Mouse (Mus musculus) kidney, embryonic 14.5 days (tissue): Measurements from ENCODE around the gene Nfatc4. TPM values are rescaled to one million over a fixed set of nuclear protein-coding genes. Genes with fewer than 3 reads are reported as not detected.
A peak's percentile ranks its signal among the peaks of the same experiment; 100 is the strongest.

ENCODE experiments used
- ATAC-seq: fragments of 200-750 bp; cut with Nextera tagmentation; 2 replicates; pipeline ENCODE4 v1.8.0; 2017; ENCODE audit warnings: moderate number of reproducible peaks, mild to moderate bottlenecking, moderate TSS enrichment, moderate library complexity; ENCODE audit not compliant: low FRiP score, low TSS enrichment
- H3K27ac ChIP-seq: fragments of 300-500 bp; sonication (generic); 2 replicates; pipeline ENCODE4 v1.5.1; 2014; ENCODE audit warnings: low read depth, mild to moderate bottlenecking, low read length, moderate library complexity, mixed read lengths
- H3K27me3 ChIP-seq: fragments of 300-500 bp; sonication (generic); 2 replicates; pipeline ENCODE4 v1.6.1; 2014; ENCODE audit warnings: mild to moderate bottlenecking, low read length; ENCODE audit not compliant: control insufficient read depth, insufficient read depth
- H3K36me3 ChIP-seq: fragments of 300-500 bp; sonication (generic); 2 replicates; pipeline ENCODE4 v1.6.1; 2014; ENCODE audit warnings: low read length, mixed read lengths; ENCODE audit not compliant: control insufficient read depth, insufficient read depth
- H3K4me1 ChIP-seq: fragments of 300-500 bp; sonication (generic); 2 replicates; pipeline ENCODE4 v1.6.1; 2014; ENCODE audit warnings: low read length, mixed read lengths; ENCODE audit not compliant: control insufficient read depth, insufficient read depth
- H3K4me2 ChIP-seq: fragments of 300-500 bp; sonication (generic); replicated peaks from 2 replicates; pipeline ENCODE4 v1.6.1; 2014; ENCODE audit warnings: low read depth, mild to moderate bottlenecking, low read length
- H3K4me3 ChIP-seq: fragments of 300-500 bp; sonication (generic); 2 replicates; pipeline ENCODE4 v1.5.1; 2014; ENCODE audit warnings: mild to moderate bottlenecking, low read length
- H3K9ac ChIP-seq: fragments of 300-500 bp; sonication (generic); 2 replicates; pipeline ENCODE4 v1.6.1; 2014; ENCODE audit warnings: low read depth, mild to moderate bottlenecking, low read length, moderate library complexity
- H3K9me3 ChIP-seq: fragments of 300-500 bp; sonication (generic); 2 replicates; pipeline ENCODE4 v1.6.1; 2016; ENCODE audit warnings: low read length; ENCODE audit not compliant: control insufficient read depth
- WGBS: fragments of 180-500 bp; shearing (Covaris S2); extraction: QIAGEN DNeasy Blood & Tissue Kit; methylation state at CpG from one replicate; pipeline ENCODE4 v1.1.7; 2014; 5-methylcytosine and 5-hydroxymethylcytosine counted together
- polyA plus RNA-seq: library from polyadenylated mRNA; unstranded; fragments of >200 nt; fragmentation: Nextera tagmentation; extraction: Ambion mirVana; gene quantifications from 2 replicates; pipeline ENCODE4 v1.2.1, GENCODE M21; 2014

Gene Nfatc4
- polyA plus RNA-seq, 1 experiment from 2014 or later, result 33.8 TPM

DNA sequence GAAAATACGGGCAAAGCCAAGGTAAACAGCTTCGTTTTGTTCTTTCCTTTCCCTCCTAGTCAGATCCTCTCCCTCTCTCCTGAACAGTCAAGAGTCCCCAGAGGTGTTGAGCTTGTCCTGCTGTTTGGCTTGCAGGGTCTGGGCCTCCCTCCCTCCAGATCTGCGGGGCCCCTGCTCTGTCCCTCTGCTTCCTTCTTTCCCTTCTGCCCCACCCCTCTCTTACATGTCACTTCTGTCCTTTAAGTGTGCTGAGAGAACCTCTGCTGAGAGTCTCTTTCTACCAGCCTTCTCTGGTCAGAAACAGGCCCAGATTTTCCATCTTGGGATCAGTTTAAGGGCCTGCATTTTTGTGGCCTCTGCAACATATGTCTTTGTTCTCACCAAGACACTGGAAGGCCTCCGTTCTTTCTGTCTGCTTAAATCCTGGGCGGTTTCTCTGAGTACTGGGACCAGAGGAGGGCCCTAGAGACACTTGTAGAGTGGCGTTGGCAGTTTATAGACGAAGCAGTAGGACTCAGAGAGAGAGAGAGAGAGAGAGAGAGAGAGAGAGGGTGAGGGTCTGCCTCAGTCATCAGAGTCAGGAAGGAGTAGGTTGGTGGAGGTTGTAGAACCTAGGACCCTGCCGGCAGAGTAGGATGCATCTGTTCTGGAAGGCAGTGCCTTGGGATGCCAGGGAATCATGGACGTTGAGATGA lies 31.6 kb downstream of the Nfatc4 start:
- peak overlapping the region; percentile 66 for H3K4me3 ChIP-seq
- peak overlapping the region; percentile 97 for H3K27ac ChIP-seq
- WGBS, result under 1% methylated on average over 9 of the region's 9 CpGs
- H3K9me3 ChIP-seq, result no peaks in the 10 kb centered on the region
- 0 out of 2 replicates have a peak, but pooled peaks have one; percentile 6 for ATAC-seq
- H3K36me3 ChIP-seq, result 0 out of 2 replicates have a peak, but pooled peaks cover 3% of the 10 kb centered on the region
- H3K4me2 ChIP-seq, result peak overlapping the region; percentile 73
- no peaks in the 10 kb centered on the region for H3K27me3 ChIP-seq
- peak overlapping the region; percentile 81 for H3K9ac ChIP-seq
- H3K4me1 ChIP-seq, result peaks cover 36% of the 10 kb centered on the region

DNA sequence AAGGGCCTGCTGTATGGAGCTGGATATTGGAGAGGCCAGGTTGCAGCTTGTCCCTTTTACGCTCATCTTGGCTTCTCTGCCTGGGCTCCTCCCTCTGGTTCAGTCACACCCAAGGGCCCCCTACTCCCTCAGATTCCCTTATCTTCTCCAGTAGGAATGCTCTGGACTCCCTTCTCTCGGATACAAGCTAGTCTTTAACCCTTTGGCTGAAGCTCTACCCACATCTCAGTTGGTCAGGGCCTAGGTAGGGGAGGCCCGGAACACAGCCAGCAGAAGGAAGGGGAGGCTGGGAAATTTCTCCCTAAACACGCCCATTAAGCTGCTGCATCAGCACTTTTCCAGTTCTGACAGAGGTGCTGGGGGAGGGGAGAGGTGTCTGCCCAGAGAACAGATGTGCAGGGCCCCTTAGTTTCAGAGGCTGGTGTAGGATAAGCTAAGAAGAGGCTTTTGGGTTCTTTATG lies 32.2 kb downstream of the Nfatc4 start:
- Histone ChIP-seq H3K4me1 (peaks cover 36% of the 10 kb centered on the region), H3K4me2 (peak overlapping the region; percentile 73), H3K9ac (peak overlapping the region; percentile 81), H3K27ac (peak overlapping the region; percentile 97), H3K4me3 (peak overlapping the region; percentile 66), H3K9me3 (no peaks in the 10 kb centered on the region), H3K36me3 (0 out of 2 replicates have a peak, but pooled peaks cover 3% of the 10 kb centered on the region), H3K27me3 (no peaks in the 10 kb centered on the region)
- WGBS, result 1% methylated on average over 4 of the region's 4 CpGs
- ATAC-seq, result peak; percentile 33

DNA sequence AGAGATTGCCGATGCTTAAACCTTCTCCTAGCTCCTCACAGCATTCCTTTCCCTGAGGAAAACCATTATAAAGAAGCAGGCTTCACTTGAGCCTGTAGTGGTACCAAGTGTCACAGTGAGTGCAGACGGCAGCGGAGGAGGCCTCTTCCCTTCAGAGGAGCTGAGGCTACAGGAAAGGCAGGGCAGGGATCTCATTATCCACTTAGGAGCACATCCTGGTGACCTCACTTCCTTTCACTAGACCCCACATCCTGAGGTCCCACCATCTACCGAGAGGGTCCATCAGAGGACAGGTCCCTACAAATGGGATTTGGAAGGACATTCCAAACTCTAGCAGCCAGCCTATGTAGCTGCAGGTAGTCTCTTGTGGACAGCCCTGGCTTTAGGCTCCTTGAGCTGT lies 34.6 kb downstream of the Nfatc4 start:
- 50% methylated on average over 4 of the region's 4 CpGs for WGBS
- Histone ChIP-seq H3K36me3 (0 out of 2 replicates have a peak, but pooled peaks cover 3% of the 10 kb centered on the region), H3K4me2 (peak overlapping the region; percentile 11; the same call in 1 of the 2 replicates), H3K27me3 (no peaks in the 10 kb centered on the region), H3K9ac (no peak overlapping the region), H3K27ac (no peak overlapping the region; the same call in 1 of the 2 replicates), H3K9me3 (no peaks in the 10 kb centered on the region), H3K4me3 (no peak overlapping the region), H3K4me1 (peaks cover 39% of the 10 kb centered on the region)
- no peak for ATAC-seq

DNA sequence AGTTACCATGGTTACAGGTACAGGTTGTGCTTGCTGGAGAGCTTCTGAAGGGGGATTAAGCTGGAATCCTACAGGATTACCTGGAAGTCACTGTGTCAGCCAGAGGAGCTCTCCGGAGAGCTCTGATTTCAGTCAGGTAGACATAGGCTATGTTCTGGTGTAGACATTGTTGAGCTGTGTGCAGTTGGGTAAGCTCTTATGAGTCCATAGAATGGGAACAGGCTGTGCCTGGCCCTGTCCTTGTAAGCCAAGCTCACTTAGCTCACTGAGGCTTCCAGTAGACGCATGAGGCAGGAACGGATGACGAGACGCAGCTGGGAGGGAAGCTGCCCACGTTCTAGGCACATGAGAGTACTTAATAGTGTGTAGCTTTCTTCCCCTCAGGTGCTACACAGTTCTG lies 39.2 kb downstream of the Nfatc4 start:
- peak overlapping the region; percentile 8; the same call in 1 of the 2 replicates for H3K9ac ChIP-seq

DNA sequence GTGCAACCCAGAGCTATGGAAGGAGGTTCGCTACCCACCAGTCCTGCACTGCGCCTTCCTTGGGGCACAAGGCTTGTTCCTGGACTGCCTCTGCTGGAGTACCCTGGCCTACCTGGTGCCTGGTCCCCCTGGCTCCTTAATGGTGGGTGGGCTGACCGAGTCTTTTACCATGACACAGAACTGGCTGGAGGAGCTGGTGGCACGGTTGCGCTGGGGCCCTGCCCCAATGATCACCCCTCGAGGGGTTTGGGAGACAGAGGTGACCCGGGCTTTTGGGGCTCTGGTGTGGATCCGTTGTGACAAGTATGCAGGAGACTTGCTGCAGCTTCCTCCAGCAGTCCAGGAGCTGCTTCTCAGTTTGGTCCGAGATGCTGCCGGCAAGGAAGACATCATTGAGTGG lies 40.0 kb downstream of the Nfatc4 start:
- Histone ChIP-seq H3K36me3 (peaks cover 46% of the 10 kb centered on the region), H3K27ac (no peak overlapping the region), H3K9ac (no peak overlapping the region)

More for the DNA sequence above, 39.2 kb downstream of the Nfatc4 start:
- Histone ChIP-seq H3K27me3 (no peaks in the 10 kb centered on the region), H3K4me3 (no peak overlapping the region), H3K36me3 (peaks cover 39% of the 10 kb centered on the region), H3K9me3 (no peaks in the 10 kb centered on the region), H3K27ac (no peak overlapping the region), H3K4me2 (no peak overlapping the region), H3K4me1 (peaks cover 23% of the 10 kb centered on the region)
- WGBS, result 58% methylated on average over 6 of the region's 6 CpGs
- no peak for ATAC-seq

DNA sequence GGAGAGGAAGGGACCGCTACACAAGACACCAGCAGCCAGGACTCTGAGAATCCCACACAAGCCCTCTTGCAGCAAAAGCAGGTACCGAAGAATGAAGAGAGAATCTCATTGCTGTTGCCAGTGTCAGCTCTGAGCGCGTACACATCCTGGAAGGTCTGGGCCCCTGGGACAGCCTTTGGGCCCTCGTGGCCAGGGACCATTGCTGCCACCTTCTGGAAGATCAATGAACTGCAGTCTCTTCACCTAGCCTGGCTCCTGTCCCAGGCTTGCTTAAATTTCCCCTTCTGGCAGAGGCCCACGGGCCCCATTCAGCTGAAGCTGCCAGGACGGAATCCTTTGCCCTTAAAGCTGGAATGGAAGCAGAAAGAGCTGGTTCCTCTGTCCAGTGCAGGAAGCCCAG lies 40.8 kb downstream of the Nfatc4 start:
- WGBS, result 33% methylated on average over 7 of the region's 7 CpGs
- Histone ChIP-seq H3K4me3 (no peak overlapping the region), H3K9ac (no peak overlapping the region), H3K4me2 (no peak overlapping the region), H3K4me1 (peaks cover 19% of the 10 kb centered on the region), H3K27me3 (no peaks in the 10 kb centered on the region), H3K9me3 (no peaks in the 10 kb centered on the region), H3K36me3 (peaks cover 54% of the 10 kb centered on the region), H3K27ac (no peak overlapping the region)
- peak; percentile 56; the same call in 1 of the 2 replicates for ATAC-seq

More for the DNA sequence above, 40.0 kb downstream of the Nfatc4 start:
- Histone ChIP-seq H3K4me2 (no peak overlapping the region), H3K27me3 (no peaks in the 10 kb centered on the region), H3K9me3 (no peaks in the 10 kb centered on the region), H3K4me1 (peaks cover 19% of the 10 kb centered on the region), H3K4me3 (no peak overlapping the region)
- 92% methylated on average over 10 of the region's 10 CpGs for WGBS
- no peak for ATAC-seq

DNA sequence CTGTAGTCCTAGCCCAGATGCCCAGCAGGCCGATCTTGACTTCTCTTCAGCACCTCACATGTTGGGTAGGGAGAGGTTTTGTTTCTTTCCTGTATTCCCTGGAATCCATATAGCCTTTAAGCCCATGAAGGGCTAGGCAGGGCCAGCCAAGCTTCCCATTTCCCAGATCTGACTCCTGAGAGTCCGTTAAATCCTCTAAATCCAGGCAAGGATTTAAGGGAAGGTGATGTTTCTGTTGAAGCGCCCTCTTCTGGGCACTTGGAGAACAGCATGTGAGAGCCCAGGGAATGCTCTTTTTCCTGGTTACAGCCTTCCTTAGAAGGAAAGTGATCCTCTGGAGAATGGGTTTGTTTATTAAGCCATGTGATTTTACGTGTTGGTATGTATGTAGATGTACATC lies 44.0 kb downstream of the Nfatc4 start:
- Histone ChIP-seq H3K4me1 (peaks cover 8% of the 10 kb centered on the region), H3K4me2 (no peak overlapping the region), H3K27me3 (no peaks in the 10 kb centered on the region), H3K27ac (no peak overlapping the region), H3K9ac (no peak overlapping the region), H3K4me3 (no peak overlapping the region), H3K36me3 (peaks cover 85% of the 10 kb centered on the region), H3K9me3 (no peaks in the 10 kb centered on the region)
- ATAC-seq, result no peak
- 37% methylated on average over 4 of the region's 4 CpGs for WGBS

DNA sequence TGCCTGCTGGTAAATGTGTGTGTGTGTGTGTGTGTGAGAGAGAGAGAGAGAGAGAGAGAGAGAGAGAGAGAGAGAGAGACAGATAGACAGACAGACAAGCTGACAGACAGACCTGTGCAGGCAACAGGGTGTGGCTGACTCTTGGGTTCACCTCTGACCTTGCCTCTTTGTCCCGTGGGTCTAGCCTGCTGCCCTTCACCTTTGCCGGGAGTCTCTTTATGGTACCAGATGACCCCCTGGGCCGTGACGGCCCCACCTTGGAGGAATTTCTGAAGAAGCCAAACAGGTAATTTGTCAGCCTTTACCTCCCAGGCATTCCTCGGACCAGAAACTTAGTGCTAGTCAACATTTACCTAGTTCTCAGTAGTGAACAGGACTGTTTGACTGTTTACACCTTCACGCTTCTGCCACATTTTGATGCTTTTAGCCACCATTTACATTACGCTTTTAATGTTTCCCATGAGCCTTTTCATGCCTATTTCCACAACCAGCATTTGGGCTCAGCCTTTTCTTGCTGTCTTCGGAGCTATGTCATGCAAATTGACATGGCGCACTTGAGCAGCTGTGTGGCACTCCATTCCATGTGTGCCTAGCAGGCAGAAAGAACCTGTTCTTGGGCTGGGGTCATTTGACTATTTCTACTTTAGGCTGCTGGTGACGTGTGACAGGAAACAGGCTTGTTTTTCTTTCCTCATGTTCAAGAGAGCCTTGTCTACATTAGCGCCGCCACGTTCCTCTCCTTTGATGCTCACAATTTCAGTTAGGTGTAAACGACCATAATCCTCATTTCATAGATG lies 45.5 kb downstream of the Nfatc4 start:
- peaks cover 8% of the 10 kb centered on the region; the same call in 1 of the 2 replicates for H3K4me1 ChIP-seq

More for the DNA sequence above, 45.5 kb downstream of the Nfatc4 start:
- no peak overlapping the region for H3K27ac ChIP-seq
- WGBS, result 86% methylated on average over 14 of the region's 14 CpGs
- no peaks in the 10 kb centered on the region for H3K27me3 ChIP-seq
- H3K9me3 ChIP-seq, result no peaks in the 10 kb centered on the region
- H3K9ac ChIP-seq, result no peak overlapping the region
- no peak overlapping the region for H3K4me3 ChIP-seq
- no peak overlapping the region for H3K4me2 ChIP-seq
- peaks cover 93% of the 10 kb centered on the region for H3K36me3 ChIP-seq
- ATAC-seq, result no peak
